Mouse (Mus musculus) cortical plate, adult 2 months (tissue): ENCODE data around the gene Aanat. TPM values are rescaled to one million over a fixed set of nuclear protein-coding genes. Genes with fewer than 3 reads are reported as not detected.

Experiments used
- H3K27ac ChIP-seq: fragments of 200-500 bp; 2 replicates; pipeline ENCODE4 v1.5.1; 2012; ENCODE audit warnings: low read length, control low read depth, inconsistent platforms; ENCODE audit not compliant: insufficient read depth
- H3K4me1 ChIP-seq: fragments of 200-500 bp; 2 replicates; pipeline ENCODE4 v1.6.1; 2011; ENCODE audit warnings: low read length; ENCODE audit not compliant: control insufficient read depth, insufficient read depth
- H3K4me3 ChIP-seq: fragments of 200-500 bp; 2 replicates; pipeline ENCODE4 v1.5.1; 2011; ENCODE audit warnings: mild to moderate bottlenecking, low read length, control low read depth; ENCODE audit not compliant: insufficient read depth
- CTCF ChIP-seq: fragments of 200-500 bp; IDR thresholded peaks from 2 replicates; pipeline ENCODE4 v1.5.1; 2011; ENCODE audit warnings: mild to moderate bottlenecking, control low read depth, low read length; ENCODE audit not compliant: insufficient read depth; ENCODE audit errors: extremely low read depth
- POLR2A ChIP-seq: fragments of 200-500 bp; IDR thresholded peaks from 2 replicates; pipeline ENCODE4 v1.6.1; 2011; ENCODE audit warnings: mild to moderate bottlenecking, low read length, control low read depth; ENCODE audit not compliant: insufficient read depth; ENCODE audit errors: extremely low read depth
- polyA plus RNA-seq: library from polyadenylated mRNA; depleted of rRNA; stranded (reverse); fragments of >200 nt; gene quantifications from 2 replicates; pipeline ENCODE4 v1.2.3, GENCODE M21; 2012; rRNA removed

Gene Aanat
- polyA plus RNA-seq, 1 experiment = 2.3 TPM

GRCm38 (mm10) chr11:116641168-116641567 lies 54.9 kb downstream of the Aanat start:
- Histone ChIP-seq H3K4me3 (no peak overlapping the region), H3K27ac (no peak overlapping the region), H3K4me1 (no peaks in the 10 kb centered on the region)
- TF ChIP-seq POLR2A (no peak), CTCF (peak; percentile 28; the same call in 1 of the 2 replicates)

DNA sequence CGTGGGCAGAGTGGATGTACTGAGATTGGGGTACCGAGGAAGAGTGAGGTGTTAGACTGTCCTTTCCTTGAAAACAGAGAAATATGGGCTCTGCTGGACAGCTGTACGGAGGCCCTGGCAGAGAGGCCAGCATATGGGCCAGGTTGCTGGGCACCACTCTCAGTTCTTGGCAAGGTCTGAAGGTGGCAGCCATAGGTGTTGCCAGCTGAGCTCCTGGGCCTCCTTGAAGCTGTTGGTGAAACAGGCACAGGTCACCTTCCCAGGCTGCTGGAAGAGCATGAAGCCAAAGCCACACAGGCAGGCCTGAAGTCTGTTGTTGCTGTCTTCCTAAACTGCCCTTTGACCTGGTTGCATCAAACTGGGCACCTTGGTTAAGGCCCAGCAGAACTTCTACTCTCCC lies 55.5 kb downstream of the Aanat start:
- no peak overlapping the region for H3K4me3 ChIP-seq
- no peak overlapping the region for H3K27ac ChIP-seq
- H3K4me1 ChIP-seq = no peaks in the 10 kb centered on the region
- TF ChIP-seq CTCF (no peak), POLR2A (no peak)

- no peak overlapping the region for H3K4me3 ChIP-seq
- H3K27ac ChIP-seq = no peak overlapping the region
- H3K4me1 ChIP-seq = no peaks in the 10 kb centered on the region
- TF ChIP-seq CTCF = peak; percentile 94
- TF ChIP-seq POLR2A = no peak
These were observed 56.7 kb downstream of the Aanat start for GRCm38 (mm10) chr11:116642681-116643578.

- Histone ChIP-seq H3K27ac (no peak overlapping the region), H3K4me3 (no peak overlapping the region), H3K4me1 (no peaks in the 10 kb centered on the region)
- no peak for TF ChIP-seq CTCF
- no peak for TF ChIP-seq POLR2A
These were observed 57.5 kb downstream of the Aanat start for GRCm38 (mm10) chr11:116643579-116644224.

GRCm38 (mm10) chr11:116644225-116645112 lies 58.2 kb downstream of the Aanat start:
- Histone ChIP-seq H3K27ac (no peak overlapping the region), H3K4me1 (no peaks in the 10 kb centered on the region), H3K4me3 (no peak overlapping the region)
- no peak for TF ChIP-seq POLR2A
- no peak for TF ChIP-seq CTCF

DNA sequence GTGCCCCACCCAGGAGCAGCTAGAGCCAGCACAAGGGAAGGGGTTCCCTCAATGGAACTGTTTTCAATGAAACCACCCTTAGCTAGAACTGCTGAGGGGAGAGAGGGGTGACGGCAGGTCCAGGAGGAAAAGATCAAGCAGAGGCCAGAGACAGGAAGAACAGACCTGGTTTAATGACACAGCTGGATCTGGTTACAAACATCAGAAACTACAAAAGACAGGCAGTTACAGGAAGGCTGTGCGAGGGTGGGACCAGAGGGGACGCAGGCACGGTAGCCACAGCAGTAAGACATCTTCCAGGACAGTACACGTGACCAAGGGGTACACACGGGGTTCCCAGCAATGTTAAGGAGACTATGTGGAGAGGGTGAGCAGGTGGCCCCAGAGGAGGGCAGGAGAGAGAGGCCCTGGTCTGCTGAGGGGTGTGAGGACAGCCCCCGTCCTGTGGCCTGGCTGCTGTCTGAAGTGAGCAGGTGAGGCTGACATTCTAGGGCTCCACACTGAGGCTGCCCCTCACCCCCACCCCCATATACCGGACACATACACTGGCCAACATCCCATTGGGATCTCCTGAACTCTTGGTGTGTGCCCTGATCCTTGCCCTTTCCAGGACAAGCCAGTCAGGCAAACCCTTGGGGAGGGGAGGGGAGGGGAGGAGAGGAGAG lies 59.3 kb downstream of the Aanat start:
- no peak overlapping the region for H3K4me3 ChIP-seq
- TF ChIP-seq POLR2A = no peak
- no peak for TF ChIP-seq CTCF
- no peaks in the 10 kb centered on the region for H3K4me1 ChIP-seq
- no peak overlapping the region for H3K27ac ChIP-seq

GRCm38 (mm10) chr11:116646136-116646535 lies 59.9 kb downstream of the Aanat start:
- TF ChIP-seq CTCF (no peak), POLR2A (no peak)
- Histone ChIP-seq H3K4me1 (peaks cover under 1% of the 10 kb centered on the region; the same call in 1 of the 2 replicates), H3K27ac (no peak overlapping the region), H3K4me3 (no peak overlapping the region)

- Histone ChIP-seq H3K4me3 (no peak overlapping the region), H3K27ac (no peak overlapping the region)
- TF ChIP-seq POLR2A = no peak
- TF ChIP-seq CTCF = no peak
These were observed 60.5 kb downstream of the Aanat start for GRCm38 (mm10) chr11:116646771-116647170.

More at GRCm38 (mm10) chr11:116646771-116647170, 60.5 kb downstream of the Aanat start:
- peaks cover 2% of the 10 kb centered on the region; the same call in 1 of the 2 replicates for H3K4me1 ChIP-seq

Other genes with a start within 250 kb of the Aanat start
- gene Rnf157, start 173.4 kb upstream of the Aanat start, polyA plus RNA-seq = 183 and 189 TPM in 2 replicates
- 61.3 and 63.2 TPM in 2 replicates for gene Ubald2, start 152.3 kb upstream of the Aanat start, polyA plus RNA-seq
- 0.06 and 0.13 TPM in 2 replicates for gene Qrich2, start 120.2 kb upstream of the Aanat start, polyA plus RNA-seq
- 89.0 and 90.8 TPM in 2 replicates for gene Prpsap1, start 92.2 kb upstream of the Aanat start, polyA plus RNA-seq
- gene Sphk1, start 55.5 kb upstream of the Aanat start, polyA plus RNA-seq = 5.3 and 7.6 TPM in 2 replicates
- 88.6 and 90.1 TPM in 2 replicates for gene Ube2o, start 5.0 kb upstream of the Aanat start, polyA plus RNA-seq
- 1.8 and 2.1 TPM in 2 replicates for gene Rhbdf2, start 40.6 kb downstream of the Aanat start, polyA plus RNA-seq
- gene Prcd, start 67.1 kb downstream of the Aanat start, polyA plus RNA-seq = 8.2 and 8.4 TPM in 2 replicates
- gene Cygb, start 67.9 kb downstream of the Aanat start, polyA plus RNA-seq = 49.6 and 49.8 TPM in 2 replicates
- gene St6galnac1, start 189.1 kb downstream of the Aanat start, polyA plus RNA-seq = 0.04 TPM in 1 of 2 replicates, not detected in the other
- 17.5 and 17.8 TPM in 2 replicates for gene Mxra7, start 241.6 kb downstream of the Aanat start, polyA plus RNA-seq